Mouse (Mus musculus): ENCODE results near the gene Psd4.

- TF ChIP-seq CTCF (IDR thresholded peaks at IDR 0.05; ENCODE audit: borderline replicate concordance, insufficient read depth, low read length) (no peak), POLR2A (IDR thresholded peaks at IDR 0.05; ENCODE audit: low read depth, low read length) (no peak)
Observed at GRCm38 (mm10) chr2:24386964-24387320, 19.6 kb downstream of the Psd4 start.

Measured in embryonic fibroblast, embryonic 13.5 days (primary cell).